Mouse (Mus musculus) lung, postnatal 0 days (tissue): Measurements from ENCODE around the gene Bspry. TPM values are rescaled to one million over a fixed set of nuclear protein-coding genes. Genes with fewer than 3 reads are reported as not detected.

Experiments
- ATAC-seq: fragments of 200-750 bp; cut with Nextera tagmentation; 2 replicates; pipeline ENCODE4 v1.8.0; 2017; ENCODE audit warnings: moderate library complexity
- DNase-seq: peaks from one replicate; pipeline ENCODE4 v3.0.0-alpha.2; 2016; ENCODE audit warnings: low spot score
- H3K27ac ChIP-seq: fragments of 300-500 bp; sonication (generic); 2 replicates; pipeline ENCODE4 v1.5.1; 2014; ENCODE audit warnings: antibody characterized with exemption, mild to moderate bottlenecking, low read length, mixed read lengths
- H3K27me3 ChIP-seq: fragments of 300-500 bp; sonication (generic); replicated peaks from 2 replicates; pipeline ENCODE4 v1.6.1; 2014; ENCODE audit warnings: low read length, mixed read lengths; ENCODE audit not compliant: insufficient read depth
- H3K36me3 ChIP-seq: fragments of 300-500 bp; sonication (generic); 2 replicates; pipeline ENCODE4 v1.6.1; 2014; ENCODE audit warnings: low read length, mixed read lengths; ENCODE audit not compliant: insufficient read depth
- H3K4me1 ChIP-seq: fragments of 300-500 bp; sonication (generic); 2 replicates; pipeline ENCODE4 v1.6.1; 2014; ENCODE audit warnings: antibody characterized with exemption, low read depth, low read length, mixed read lengths; ENCODE audit not compliant: insufficient read depth
- H3K4me2 ChIP-seq: fragments of 300-500 bp; sonication (generic); replicated peaks from 2 replicates; pipeline ENCODE4 v1.6.1; 2014; ENCODE audit warnings: low read depth, mild to moderate bottlenecking, low read length, moderate library complexity, mixed read lengths
- H3K4me3 ChIP-seq: fragments of 300-500 bp; sonication (generic); 2 replicates; pipeline ENCODE4 v1.5.1; 2014; ENCODE audit warnings: low read depth, low read length
- H3K9ac ChIP-seq: fragments of 300-500 bp; sonication (generic); replicated peaks from 2 replicates; pipeline ENCODE4 v1.6.1; 2014; ENCODE audit warnings: low read depth, mild to moderate bottlenecking
- H3K9me3 ChIP-seq: fragments of 300-500 bp; sonication (generic); 2 replicates; pipeline ENCODE4 v1.6.1; 2016; ENCODE audit warnings: low read length, mixed read lengths
- CTCF ChIP-seq: IDR thresholded peaks from 2 replicates; pipeline ENCODE4 v1.5.1; 2016; ENCODE audit warnings: antibody characterized with exemption, mild to moderate bottlenecking
- EP300 ChIP-seq: IDR thresholded peaks from 2 replicates; pipeline ENCODE4 v1.6.1; 2016; ENCODE audit warnings: antibody characterized with exemption, mild to moderate bottlenecking, control low read depth
- WGBS: fragments of 180-500 bp; shearing (Covaris S2); extraction: QIAGEN DNeasy Blood & Tissue Kit; methylation state at CpG from one replicate; pipeline ENCODE4 v1.1.7; 2014; 5-methylcytosine and 5-hydroxymethylcytosine counted together
- polyA plus RNA-seq: library from polyadenylated mRNA; unstranded; fragments of >200 nt; fragmentation: Nextera tagmentation; extraction: Ambion mirVana; gene quantifications from 2 replicates; pipeline ENCODE4 v1.2.1, GENCODE M21; 2015

The Bspry gene
- polyA plus RNA-seq, 1 experiment from 2014 or later: 33.0 TPM

DNA sequence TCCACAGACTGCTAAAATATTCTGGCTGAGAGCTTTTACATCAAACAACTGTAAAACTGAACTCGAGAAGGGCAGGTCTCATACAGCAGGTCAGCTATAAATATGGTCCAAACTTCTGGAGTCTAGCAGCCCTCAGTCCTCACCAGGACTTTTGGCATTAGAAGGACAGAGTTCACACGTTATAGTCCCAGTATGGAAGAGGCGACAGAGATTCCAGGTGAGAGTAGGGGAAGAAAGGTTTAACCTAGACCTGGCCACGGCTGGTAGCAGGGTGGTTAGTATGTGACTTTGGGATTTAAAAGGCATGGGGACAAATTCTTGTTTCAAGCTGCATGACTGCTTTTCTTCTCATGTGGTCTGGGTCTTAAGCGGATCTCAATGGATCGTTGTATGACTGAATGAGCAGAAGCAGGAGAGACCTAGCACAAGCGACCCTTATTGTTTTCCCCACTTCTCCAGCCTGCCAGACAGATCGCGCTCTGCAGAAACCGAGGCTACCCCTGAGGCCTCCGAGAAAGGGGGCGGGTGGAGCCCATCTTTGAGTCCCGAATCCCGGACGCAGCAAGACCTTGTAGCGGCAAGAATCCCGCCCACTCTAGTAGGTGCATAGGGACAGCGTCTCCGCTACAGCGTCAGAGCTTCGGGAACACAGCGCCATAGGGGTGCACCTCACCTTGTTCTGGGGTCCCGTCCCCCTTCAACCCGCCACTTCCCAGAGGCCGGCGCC, 39.4 kb downstream of the Bspry start:
- Histone ChIP-seq H3K4me1 (peaks cover 24% of the 10 kb centered on the region), H3K27me3 (no peaks in the 10 kb centered on the region), H3K9me3 (no peaks in the 10 kb centered on the region), H3K4me2 (peak overlapping the region; percentile 66), H3K27ac (peak overlapping the region; percentile 89), H3K36me3 (no peaks in the 10 kb centered on the region), H3K4me3 (peak overlapping the region; percentile 78), H3K9ac (peak overlapping the region; percentile 62)
- WGBS: 2% methylated on average over 23 of the region's 26 CpGs
- TF ChIP-seq EP300: no peak
- TF ChIP-seq CTCF: no peak
- peak; percentile 34 for ATAC-seq
- no peak for DNase-seq

DNA sequence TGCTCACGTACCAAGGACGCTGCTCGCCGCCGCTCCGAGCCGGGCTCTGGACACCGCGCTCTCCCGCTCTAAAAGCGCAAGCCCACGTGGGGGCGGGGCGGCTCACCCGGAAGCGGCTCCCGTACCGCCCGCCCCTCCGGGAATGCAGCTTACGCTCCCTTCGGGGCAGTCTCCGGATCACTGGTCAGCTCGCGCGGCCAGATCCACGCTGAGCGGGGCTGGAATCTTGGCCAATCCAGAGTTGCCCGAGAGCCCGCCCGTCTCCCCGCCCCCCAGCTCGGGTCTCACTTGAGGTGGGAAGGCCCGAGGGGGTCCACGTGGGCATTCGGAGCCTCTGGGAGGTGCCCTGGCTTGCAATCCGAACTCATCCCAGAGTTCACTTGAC, 40.0 kb downstream of the Bspry start, which contains the start of gene Alad:
Gene Alad, minus strand, starts transcription at position 70 of the 385 bp plus-strand sequence.
- Histone ChIP-seq H3K36me3 (no peaks in the 10 kb centered on the region), H3K27ac (peak within 1 kb of the TSS; percentile 89), H3K4me3 (peak within 1 kb of the TSS; percentile 78), H3K27me3 (no peaks in the 10 kb centered on the region), H3K4me1 (peaks cover 27% of the 10 kb centered on the region), H3K4me2 (peak within 1 kb of the TSS; percentile 66), H3K9ac (peak within 1 kb of the TSS; percentile 62), H3K9me3 (no peaks in the 10 kb centered on the region)
- peak; percentile 95 for DNase-seq
- WGBS: 0% methylated on average over 35 of the region's 37 CpGs
- TF ChIP-seq CTCF (no peak; the same call in 1 of the 2 replicates), EP300 (no peak)
- peak; percentile 84 for ATAC-seq

DNA sequence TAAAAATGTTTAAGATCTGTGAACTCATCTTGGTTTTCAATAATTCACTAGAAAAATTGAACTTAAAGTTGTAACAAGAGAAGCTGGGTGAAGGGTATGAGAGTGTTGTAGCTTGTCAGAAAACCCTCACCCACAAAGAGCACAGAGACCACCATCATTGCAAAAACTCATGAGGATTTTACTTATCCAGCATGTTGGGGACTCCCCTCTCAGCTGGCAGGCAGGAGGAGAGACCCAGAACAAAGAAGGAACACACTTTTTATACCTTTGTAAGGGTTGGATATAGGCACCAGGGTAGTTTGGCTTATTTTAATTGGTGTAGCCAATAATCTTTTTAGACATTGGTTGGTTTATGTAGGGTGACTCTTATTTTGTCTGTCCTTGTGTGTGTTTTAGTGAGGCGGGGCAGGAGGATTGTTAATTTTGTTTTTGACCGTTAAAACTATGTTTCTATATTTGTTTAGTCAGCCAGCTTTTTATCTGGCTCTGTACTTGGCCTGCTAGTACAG, 41.1 kb downstream of the Bspry start:
- ATAC-seq (no peak), DNase-seq (no peak)
- Histone ChIP-seq H3K27me3 (no peaks in the 10 kb centered on the region), H3K9ac (no peak overlapping the region), H3K4me2 (no peak overlapping the region), H3K4me3 (no peak overlapping the region), H3K9me3 (no peaks in the 10 kb centered on the region), H3K4me1 (peaks cover 20% of the 10 kb centered on the region), H3K27ac (no peak overlapping the region), H3K36me3 (no peaks in the 10 kb centered on the region)
- TF ChIP-seq CTCF (no peak), EP300 (no peak)
- 69% methylated on average over 2 of the region's 2 CpGs for WGBS

DNA sequence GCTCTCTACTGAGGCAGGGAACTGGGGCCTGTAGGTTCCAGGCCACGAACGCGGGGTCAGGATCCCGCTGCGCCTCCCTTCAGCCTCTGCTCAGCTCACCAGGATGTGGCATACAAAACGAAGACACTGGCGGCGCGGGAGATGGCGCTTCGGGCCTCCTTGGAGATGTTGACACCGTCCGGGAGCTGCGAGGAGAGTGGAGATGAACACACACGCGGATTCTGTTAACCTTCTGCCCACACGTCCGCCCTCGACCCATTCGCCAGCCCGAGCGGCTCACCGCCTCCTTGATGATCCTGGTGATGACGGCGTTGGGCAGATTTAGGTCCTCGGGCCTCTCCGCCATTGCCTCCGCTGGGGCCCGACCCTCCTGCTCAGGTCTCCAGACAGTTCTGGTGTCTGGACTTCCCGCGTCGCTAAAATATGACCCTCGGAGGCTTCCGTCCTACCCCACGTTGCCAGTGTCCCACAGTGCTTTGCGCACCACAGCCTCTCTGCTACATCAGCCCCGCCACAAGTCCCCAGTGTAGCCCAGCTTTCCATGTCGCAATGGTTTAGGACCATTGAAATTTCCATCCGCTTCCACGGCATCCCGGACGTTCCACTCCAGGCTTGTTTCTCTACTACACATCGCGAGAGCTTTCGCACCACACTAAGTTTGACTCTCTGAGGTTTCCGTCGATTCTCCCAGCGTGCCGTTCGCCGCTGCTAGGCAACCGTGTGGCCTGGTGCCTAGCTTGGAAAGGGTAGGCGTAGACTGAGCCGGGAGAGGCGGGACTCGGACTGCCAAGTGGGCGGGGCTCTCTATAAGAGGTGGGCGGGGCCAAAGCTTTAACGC, 45.0 kb downstream of the Bspry start, which contains the start of the genes Pole3 and 4933430I17Rik:
Gene Pole3, minus strand, starts transcription at position 418 of the 838 bp plus-strand sequence.
Gene 4933430I17Rik, plus strand, starts transcription at position 719 of the 838 bp plus-strand sequence.
- no peaks in the 10 kb centered on the region for H3K27me3 ChIP-seq
- H3K4me1 ChIP-seq: peaks cover 6% of the 10 kb centered on the region; the same call in 1 of the 2 replicates
- H3K9ac ChIP-seq: peak within 1 kb of the TSS; percentile 79
- under 1% methylated on average over 59 of the region's 59 CpGs for WGBS
- peak within 1 kb of the TSS; percentile 95 for H3K27ac ChIP-seq
- H3K9me3 ChIP-seq: no peaks in the 10 kb centered on the region
- no peaks in the 10 kb centered on the region for H3K36me3 ChIP-seq
- H3K4me2 ChIP-seq: peak within 1 kb of the TSS; percentile 87
- DNase-seq: peak; percentile 99
- peak within 1 kb of the TSS; percentile 67 for H3K4me3 ChIP-seq
- TF ChIP-seq EP300: peak; percentile 81
- TF ChIP-seq CTCF: no peak
- peak; percentile 99 for ATAC-seq

DNA sequence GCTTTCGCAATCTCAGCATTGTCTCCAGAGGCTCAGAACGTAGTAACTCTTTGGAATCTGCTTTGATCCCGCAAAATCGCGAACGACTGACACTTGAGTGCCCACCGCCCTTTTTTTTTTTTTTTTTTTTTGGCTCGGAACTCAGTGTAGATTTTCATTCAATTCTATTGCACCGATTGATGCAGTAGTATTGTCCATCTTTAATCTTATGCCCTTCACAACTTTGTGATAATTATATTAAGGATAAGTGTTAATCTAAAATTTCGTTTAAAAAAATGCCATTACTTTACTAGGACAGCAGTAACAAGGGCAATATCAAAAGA, 45.6 kb downstream of the Bspry start:
- no peak for ATAC-seq
- under 1% methylated on average over 10 of the region's 10 CpGs for WGBS
- H3K9me3 ChIP-seq: no peaks in the 10 kb centered on the region
- peak overlapping the region; percentile 67 for H3K4me3 ChIP-seq
- no peaks in the 10 kb centered on the region for H3K36me3 ChIP-seq
- H3K4me2 ChIP-seq: peak overlapping the region; percentile 87; the same call in 1 of the 2 replicates
- no peak overlapping the region for H3K27ac ChIP-seq
- DNase-seq: no peak
- H3K9ac ChIP-seq: no peak overlapping the region
- no peak for TF ChIP-seq EP300
- no peak for TF ChIP-seq CTCF
- no peaks in the 10 kb centered on the region for H3K27me3 ChIP-seq
- peaks cover 6% of the 10 kb centered on the region; the same call in 1 of the 2 replicates for H3K4me1 ChIP-seq

DNA sequence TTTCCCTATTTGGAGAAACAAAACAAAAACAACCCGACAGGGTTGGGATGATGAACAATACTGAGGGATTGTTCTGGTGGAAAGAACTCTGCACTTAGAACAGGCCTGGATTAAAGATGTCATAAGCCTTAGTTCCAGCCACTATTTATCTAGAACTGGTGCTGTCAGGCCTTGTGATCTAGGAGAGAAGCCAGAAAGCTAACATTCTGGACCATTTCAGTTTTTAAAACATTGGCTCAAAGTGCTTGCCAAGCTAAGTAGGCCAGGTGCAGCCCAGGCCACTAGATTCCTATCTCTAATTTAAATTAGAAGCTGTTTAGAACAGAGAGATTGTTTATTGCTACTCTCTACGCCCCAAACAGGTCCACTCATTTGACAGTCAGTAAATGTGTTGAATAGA, 46.4 kb downstream of the Bspry start:
- ATAC-seq (no peak), DNase-seq (no peak)
- H3K36me3 ChIP-seq: no peaks in the 10 kb centered on the region
- WGBS: 61% methylated on average over 2 of the region's 2 CpGs
- H3K4me1 ChIP-seq: peaks cover 10% of the 10 kb centered on the region
- no peak overlapping the region for H3K27ac ChIP-seq
- no peak overlapping the region for H3K4me3 ChIP-seq
- no peaks in the 10 kb centered on the region for H3K9me3 ChIP-seq
- no peaks in the 10 kb centered on the region for H3K27me3 ChIP-seq
- H3K4me2 ChIP-seq: no peak overlapping the region
- no peak overlapping the region for H3K9ac ChIP-seq
- no peak for TF ChIP-seq EP300
- no peak for TF ChIP-seq CTCF
